Mouse (Mus musculus): ENCODE measurements around the gene Map3k20.

Gene Map3k20

DNA sequence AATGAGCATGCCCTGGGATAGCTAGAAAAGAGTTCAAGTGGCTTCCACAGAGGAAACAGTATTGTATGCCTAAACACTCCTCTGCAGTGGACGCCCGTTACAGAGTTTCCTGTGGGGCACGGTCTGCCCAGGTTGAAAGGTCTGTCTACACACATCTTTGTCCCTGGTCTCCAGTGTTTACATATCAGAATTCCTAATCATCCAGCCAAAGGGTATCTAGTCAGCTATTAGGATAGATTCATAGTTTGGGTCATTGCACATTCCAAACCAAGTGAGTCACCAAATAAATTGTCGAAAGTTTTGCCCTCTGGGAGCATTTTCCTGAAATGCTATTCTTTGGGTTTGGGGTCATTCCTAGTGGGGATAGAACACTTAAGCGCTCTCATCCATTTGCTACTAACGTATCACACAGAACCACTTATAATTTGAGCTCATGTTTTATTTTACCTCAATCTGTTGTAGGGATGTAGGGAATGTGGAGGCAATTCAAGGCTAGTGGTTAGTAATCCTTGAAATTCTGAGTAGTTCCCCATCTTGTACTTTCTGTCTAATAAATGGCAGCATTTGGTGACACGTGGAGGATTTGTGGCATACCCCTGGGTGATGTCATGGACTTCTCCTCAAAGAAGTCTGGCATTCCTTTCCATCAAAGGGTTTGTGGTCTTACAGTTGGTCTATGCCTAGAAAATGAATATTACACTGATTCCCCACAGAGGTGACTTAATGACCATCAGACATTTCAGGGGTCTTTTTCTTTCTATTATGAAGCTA lies 33.8 kb downstream of the Map3k20 start:
- DNase-seq (ENCODE audit: extremely low spot score, low read depth, low spot score), result no peak

DNA sequence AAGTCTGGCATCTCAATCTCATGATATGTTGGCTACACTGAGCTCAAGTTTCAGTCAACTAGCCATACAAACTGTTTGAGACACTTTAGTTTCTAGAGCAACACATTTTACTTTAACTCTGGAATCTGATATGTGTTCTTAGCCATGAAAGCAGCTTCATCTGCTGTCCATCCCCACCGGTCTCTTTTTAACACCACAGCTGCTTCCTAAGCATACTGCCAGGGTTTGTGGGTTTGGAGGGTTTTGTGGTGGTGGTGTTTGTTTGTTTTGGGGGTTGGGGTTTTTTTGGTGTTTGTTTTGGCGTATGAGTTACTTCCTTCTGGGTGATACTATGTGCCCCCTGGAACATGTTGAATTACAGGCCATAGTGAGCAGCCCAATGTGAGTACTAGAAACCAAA lies 35.2 kb downstream of the Map3k20 start:
- DNase-seq (ENCODE audit: extremely low spot score, low read depth, low spot score), result no peak

- DNase-seq (ENCODE audit: extremely low spot score, low read depth, low spot score), result no peak
These were observed 36.2 kb downstream of the Map3k20 start for GRCm38 (mm10) chr2:72321591-72321990.

DNA sequence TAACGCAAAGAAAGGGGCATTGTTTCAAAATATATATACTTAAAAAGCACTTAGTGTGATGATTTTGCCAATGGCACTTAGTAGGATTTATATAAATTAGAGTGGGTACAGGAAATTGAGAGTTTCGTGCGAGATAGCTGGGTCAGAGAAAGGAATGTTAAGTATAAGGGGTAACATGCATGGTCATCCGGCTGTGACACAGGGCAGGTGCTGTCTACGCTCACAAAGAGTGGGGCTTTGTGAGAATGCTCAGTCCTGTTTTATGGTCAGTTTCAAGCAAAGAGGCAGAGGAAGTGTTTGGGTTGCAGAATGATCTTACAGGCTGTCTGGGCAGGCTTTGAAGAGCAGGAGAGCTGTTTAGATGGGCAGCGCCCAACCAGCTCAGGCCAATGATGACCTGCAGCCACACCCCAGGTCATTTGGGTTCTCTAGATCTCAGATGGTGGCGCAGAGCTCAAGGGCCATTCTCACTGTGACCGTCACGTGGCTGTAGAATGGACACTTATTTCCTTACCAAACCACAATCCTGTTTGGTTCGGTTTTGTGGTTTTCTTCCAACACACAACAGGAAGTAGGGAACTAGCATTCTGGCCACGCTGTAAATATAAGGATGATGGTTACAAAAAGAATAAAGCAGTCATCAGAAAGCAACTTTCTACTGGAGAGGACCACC lies 37.4 kb downstream of the Map3k20 start:
- no peak for DNase-seq (ENCODE audit: extremely low spot score, low read depth, low spot score)

DNA sequence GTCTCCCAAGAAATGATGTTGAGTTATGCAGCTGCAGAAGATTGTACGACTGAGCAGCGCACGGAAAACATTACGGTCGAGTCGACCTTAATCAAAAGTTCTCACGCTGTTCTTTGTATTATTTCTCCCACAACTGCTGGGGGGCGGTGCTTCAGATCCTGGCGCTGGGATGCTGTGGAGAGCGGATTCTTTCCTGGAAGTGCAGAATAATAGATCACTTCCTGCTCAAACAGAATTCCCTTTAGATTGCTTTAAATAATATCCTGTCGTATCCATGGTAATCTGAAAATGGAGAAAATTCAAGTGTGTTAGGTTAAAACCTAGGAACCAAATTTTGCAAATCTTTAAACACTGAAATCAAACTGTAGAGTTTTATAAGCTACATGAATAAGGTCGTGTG lies 39.0 kb downstream of the Map3k20 start:
- no peak for DNase-seq (ENCODE audit: extremely low spot score, low read depth, low spot score)

DNA sequence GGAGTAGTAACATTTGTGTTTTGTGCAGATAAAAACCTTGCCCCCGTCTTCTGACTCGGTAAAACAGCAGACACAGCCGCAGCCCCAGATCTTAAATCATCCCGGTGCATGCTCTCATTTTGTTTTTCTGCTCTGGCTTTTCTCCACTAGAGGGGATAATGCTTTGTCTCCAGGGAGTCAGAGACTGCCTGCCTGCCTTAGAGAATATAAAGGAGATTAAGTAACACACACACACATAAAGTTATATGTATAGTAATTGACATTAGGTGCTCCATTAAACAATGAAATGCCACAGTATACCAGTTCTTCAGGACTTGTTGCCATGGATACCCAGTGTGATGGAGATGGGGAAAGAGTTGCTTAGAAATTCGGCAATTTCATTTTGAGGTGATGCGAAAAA lies 41.1 kb downstream of the Map3k20 start:
- DNase-seq (ENCODE audit: extremely low spot score, low read depth, low spot score), result no peak

DNA sequence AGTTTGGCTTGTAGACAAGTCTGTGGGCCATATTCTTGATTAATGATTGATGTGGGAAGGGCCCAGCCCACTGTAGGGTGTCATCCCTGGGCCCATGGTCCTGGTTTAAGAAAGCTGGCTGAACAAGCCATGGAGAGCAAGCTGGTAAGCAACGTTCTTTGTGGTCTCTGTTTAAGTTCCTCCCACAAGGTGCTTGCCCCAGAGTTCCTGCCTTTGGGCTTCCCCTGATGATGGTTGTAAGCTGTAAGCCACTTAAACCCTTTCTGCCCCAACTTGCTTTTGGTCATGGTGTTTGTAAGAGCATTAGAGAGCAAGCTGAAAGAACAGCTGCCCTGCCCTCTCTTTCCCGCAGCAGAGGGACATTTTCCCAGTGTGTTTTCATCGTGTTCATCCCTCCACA lies 43.0 kb downstream of the Map3k20 start:
- no peak for DNase-seq (ENCODE audit: extremely low spot score, low read depth, low spot score)

DNA sequence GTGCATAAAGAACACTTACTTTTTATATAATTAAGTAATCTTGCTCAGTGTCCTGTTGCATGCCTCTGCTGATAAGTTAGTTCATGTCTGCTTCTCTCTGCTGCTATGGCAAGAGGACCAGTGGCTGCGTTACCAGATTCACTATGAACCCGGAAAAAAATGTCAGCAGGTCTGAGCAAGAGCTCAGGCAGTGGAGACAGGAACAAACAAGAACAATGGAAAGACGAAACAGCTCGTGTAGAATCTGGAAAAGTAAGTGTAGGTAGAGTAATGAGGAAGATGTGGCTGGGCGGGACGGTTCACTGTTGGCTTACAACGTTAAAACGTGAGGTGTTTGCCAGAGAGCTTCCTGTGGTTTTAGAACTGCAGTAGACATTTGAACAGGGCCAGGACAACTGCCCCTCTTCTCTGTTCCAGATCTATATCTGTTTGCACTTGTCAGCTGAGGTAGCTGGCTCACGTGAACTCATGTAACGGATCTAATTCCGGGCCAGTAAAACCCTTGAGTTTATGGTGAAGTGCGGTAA lies 45.6 kb downstream of the Map3k20 start:
- no peak for DNase-seq (ENCODE audit: extremely low spot score, low read depth, low spot score)

- DNase-seq (ENCODE audit: extremely low spot score, low read depth, low spot score), result no peak
These were observed 46.6 kb downstream of the Map3k20 start for GRCm38 (mm10) chr2:72332067-72332466.

DNA sequence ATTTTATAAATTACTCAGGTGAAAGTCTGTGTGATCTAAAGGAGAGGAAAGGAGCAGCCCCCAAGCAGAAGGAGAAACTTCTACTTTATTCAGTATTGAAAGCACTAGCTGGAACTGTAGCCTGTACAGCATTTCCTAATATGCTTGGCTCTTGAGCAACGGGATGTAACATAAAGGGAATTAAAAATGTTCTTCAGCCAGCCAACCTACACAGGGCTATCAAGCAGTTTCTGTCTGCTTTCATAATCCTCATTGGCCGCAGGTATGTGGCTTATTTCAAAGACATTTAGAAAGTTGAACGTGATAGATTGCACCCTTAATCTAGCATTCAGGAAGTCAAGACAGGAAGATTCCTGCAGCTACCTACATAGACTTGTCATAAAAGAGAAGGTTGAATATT lies 47.8 kb downstream of the Map3k20 start:
- no peak for DNase-seq (ENCODE audit: extremely low spot score, low read depth, low spot score)

- no peak for DNase-seq (ENCODE audit: extremely low spot score, low read depth, low spot score)
These were observed 51.4 kb downstream of the Map3k20 start for GRCm38 (mm10) chr2:72336840-72337239.

- no peak for DNase-seq (ENCODE audit: extremely low spot score, low read depth, low spot score)
These were observed 59.8 kb downstream of the Map3k20 start for GRCm38 (mm10) chr2:72345281-72345680.

DNA sequence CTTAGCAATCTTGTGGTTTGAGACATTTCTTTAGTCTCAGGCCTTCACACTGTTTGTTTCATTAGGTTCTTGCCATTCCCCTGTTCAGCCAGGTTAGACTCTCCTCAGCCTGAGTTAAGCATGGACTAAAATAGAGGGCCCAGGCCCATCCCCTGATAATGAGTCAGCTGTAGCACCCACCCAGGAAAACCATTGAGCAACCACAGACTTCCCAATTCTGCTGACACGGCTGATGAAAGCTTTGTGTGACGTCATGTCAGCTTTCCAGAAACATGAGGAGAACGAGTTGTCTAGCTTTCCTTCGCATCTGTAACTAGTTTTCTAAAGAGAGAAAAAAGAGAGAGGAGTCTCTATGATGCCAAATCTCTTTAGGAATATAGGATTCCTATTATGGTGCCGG lies 65.9 kb downstream of the Map3k20 start:
- no peak for DNase-seq (ENCODE audit: extremely low spot score, low read depth, low spot score)

- no peak for DNase-seq (ENCODE audit: extremely low spot score, low read depth, low spot score)
These were observed 66.3 kb downstream of the Map3k20 start for GRCm38 (mm10) chr2:72351776-72352175.

DNA sequence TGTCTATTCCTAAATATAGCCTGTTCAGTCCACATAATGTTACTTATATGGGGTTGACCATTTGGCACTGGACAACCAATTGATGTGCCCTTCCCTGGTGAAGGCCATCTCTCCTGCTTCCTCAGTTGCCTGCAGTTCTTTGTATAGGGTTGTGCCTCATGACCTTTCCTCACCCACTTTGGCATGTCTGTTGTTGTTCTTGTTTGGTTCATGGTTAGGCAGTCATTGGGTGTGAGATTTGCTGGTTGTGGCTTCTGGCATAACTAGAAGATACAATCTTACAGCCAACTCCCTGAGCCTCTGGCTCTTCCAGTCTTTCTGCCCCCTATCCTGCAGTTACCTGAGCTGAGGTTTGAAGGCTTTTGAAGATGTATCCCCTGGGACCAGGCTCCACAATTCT lies 67.3 kb downstream of the Map3k20 start:
- no peak for DNase-seq (ENCODE audit: extremely low spot score, low read depth, low spot score)

- DNase-seq (ENCODE audit: extremely low spot score, low read depth, low spot score), result no peak
These were observed 71.0 kb downstream of the Map3k20 start for GRCm38 (mm10) chr2:72356471-72356870.

DNA sequence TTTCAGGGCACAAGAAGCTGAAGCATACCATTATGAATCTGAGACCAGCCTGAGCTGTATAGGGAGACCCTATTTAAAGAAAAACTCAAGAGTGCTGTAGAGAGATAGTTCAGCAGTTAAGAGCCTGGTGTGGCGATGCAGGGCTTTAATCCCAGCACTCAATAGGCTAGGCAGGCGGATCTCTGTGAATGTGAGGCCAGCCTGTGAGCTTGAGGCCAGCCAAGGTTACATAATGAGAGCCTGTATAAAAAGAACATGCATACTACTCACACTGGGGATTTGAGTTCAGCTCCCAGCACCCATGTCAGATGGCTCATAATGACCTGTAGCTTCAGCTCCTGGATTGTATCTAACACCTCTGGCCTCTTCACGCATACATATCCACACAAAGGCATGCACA lies 76.1 kb downstream of the Map3k20 start:
- DNase-seq (ENCODE audit: extremely low spot score, low read depth, low spot score), result no peak

DNA sequence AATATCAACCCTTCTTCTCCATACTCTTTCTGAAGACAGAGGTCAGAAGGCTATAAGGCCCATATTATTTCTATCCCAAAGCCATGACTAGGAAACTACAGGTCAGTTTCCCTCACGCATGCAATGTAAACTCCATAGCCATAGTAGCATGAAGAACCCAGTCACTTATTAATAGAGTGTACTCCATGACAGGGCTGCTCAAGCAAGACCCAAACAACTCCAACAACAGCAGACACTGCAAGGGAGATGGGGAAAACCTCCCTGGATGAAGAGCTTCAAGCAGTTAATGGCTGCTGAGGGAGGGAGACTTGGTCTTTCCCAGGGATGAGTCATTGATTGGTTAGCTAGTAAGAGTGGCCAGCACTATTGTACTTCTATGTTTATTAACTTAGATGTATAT lies 78.0 kb downstream of the Map3k20 start:
- DNase-seq (ENCODE audit: extremely low spot score, low read depth, low spot score), result no peak

DNA sequence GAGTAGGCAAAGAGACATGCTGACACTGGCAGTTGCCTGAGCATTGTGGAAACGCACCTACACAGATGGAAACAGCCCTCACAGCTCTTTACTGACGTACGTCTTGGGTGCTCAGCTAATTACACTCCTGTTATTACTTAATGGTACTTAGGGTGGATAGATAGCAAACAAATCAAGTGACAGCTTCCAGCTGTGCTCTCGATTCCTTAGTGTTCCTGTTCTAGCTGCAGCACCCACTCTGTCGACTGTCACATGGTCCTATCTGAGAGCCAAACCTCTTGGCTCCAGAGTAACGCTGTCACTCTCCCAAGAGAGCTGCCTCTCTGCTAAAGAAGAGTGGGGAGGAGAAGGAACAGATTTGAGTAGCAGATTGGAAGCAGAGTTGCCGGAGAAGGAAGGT lies 80.5 kb downstream of the Map3k20 start:
- DNase-seq (ENCODE audit: extremely low spot score, low read depth, low spot score), result no peak

DNA sequence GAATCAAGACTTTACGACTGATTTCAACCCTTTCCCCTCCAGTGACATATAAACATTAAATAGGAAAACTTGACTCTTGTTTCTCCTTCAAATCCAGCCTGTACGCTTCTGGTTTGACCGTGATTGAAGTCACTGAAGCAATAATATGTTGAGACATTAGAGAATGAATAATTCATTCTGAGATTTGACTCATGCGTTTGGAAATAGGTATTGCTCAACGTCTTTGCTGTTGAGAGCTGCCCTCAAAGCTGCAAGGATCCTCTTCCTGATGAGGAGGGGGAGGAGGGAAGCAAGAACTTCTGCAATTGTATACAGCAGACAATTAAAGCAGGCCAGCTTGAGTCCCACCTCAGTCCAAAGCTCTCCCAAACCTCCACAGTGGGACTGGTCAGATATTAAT lies 81.1 kb downstream of the Map3k20 start:
- DNase-seq (ENCODE audit: extremely low spot score, low read depth, low spot score), result no peak

DNA sequence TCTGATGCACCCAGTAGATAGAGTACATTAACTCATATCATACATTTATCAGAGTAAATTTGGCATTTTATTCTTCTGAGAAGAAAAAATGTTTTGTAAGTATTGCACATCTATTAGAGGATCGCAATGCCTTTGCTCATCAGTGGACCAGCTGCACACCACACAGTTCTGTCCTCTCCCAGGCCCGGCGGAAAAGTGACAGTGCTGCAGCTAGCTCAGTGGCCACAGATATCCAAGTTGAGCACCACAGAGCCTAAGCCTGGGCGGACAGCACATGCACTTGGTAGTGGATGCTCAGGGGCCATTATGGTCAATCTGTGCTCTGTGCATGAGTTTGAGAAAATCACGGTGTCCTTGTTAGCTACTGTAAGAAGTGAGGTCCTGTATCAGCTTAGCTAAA lies 82.4 kb downstream of the Map3k20 start:
- DNase-seq (ENCODE audit: extremely low spot score, low read depth, low spot score), result no peak

DNA sequence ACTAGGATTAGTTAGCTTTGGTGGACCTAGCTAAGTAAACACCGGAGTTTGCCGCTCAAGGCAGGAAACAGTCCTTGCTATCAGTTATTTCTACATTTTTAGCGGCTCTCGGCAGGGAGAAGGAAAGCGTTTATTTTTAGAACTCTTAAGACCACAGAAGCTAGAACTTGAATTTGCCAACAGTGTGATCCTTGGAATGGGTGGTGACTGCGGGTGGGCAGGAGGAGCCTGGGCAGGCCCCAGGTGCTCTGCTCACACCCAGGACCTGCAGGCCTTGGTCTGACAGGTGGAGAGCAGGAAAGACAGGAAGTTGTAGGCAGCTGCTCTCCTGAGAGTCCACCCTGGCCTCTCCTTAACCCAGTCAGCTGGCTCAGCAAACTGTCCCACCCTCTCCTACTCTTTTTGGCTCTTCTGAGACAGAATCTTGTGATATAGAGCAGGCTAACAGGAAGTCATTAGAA lies 83.7 kb downstream of the Map3k20 start:
- DNase-seq (ENCODE audit: extremely low spot score, low read depth, low spot score), result no peak
